Mouse (Mus musculus) splenic B cell, adult 2 months (primary cell): ENCODE measurements around the gene Srrm4.

Source experiments
- DNase-seq: peaks from one replicate; pipeline ENCODE4 v3.0.0-alpha.2; 2011; ENCODE audit warnings: low read depth, low spot score
- H3K27me3 ChIP-seq: 2 replicates; pipeline ENCODE4 v1.6.1; 2012; ENCODE audit warnings: mild to moderate bottlenecking, low read length, moderate library complexity, mixed read lengths; ENCODE audit not compliant: control insufficient read depth, poor library complexity, insufficient read depth, severe bottlenecking
- H3K36me3 ChIP-seq: 2 replicates; pipeline ENCODE4 v1.6.1; 2012; ENCODE audit warnings: mild to moderate bottlenecking, low read length, moderate library complexity, mixed read lengths; ENCODE audit not compliant: control insufficient read depth, poor library complexity, insufficient read depth, severe bottlenecking

Gene Srrm4

DNA sequence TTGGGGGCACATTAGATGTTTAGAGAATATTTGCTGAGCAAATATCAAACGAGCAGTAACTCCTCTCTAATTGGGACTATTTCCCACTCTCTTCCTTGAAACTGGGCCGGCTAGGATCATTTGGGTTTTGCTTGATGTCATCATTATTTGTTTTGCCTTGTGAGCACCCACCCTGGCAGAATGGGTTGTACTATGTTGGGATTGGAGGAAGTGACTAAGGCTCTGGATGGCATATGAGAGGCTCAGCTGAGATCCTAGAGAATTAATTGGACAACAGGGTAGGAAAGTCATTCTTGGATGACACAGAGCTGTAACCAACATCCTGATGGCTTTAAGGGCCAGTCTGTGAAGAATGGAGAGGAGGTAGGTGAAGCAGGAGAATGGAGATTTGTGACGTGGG lies 185.1 kb downstream of the Srrm4 start:
- no peak for DNase-seq
- Histone ChIP-seq H3K27me3 (no peaks in the 10 kb centered on the region), H3K36me3 (no peaks in the 10 kb centered on the region)

DNA sequence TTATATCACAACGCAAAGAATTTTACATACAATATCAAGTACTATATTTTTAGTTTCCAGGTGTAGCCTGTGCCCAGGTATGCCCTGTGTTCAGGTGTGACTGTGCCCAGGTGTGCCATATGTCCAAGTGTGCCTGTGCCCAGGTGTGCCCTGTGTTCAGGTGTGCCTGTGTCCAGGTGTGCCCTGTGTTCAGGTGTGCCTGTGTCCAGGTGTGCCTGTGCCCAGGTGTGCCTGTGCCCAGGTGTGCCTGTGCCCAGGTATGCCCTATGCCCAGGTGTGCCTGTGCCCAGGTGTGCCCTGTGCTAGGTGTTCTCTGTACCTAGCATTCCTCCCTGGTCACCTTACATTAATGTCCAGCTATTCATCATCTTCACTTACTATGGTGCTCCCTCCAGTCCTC lies 185.7 kb downstream of the Srrm4 start:
- Histone ChIP-seq H3K27me3 (no peaks in the 10 kb centered on the region), H3K36me3 (no peaks in the 10 kb centered on the region)
- no peak for DNase-seq

DNA sequence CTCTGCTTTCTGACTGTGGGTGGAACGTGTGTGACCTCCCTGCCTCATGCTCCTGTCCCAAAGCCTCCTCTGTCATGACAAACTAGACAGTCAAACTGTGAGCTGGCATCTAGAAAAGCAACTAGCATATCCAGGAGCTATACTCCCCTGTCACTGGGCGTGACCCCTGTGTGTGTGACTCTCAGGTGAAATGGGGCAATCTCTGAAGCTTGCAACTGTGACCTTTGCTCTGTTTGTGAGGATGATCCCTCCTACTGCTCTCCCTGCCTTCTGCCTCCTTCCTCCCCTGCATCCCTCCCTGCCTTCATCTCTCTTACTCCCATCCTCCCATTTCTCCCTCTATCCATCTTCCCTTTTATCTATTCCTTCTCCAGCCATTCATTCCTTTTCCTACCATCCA lies 187.6 kb downstream of the Srrm4 start:
- no peak for DNase-seq

DNA sequence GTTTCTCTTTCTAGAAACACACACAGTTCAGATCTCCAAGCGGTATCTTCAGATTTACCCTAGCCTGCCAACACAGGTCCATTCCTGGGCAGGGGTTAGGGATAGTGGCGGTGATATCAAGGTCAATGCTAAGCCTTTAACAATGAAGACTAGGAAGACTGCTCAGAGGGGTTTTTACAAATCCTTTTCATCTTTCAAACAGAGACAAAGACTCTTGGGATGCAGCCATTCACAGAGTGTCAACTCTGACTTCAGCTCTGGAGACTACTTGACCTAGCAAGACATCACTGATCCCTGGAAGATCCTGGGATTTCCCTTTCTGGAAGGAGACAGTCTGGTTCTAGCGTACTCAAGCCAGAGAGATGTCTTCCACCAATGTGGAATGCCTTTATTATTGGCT lies 190.8 kb downstream of the Srrm4 start:
- DNase-seq, result no peak
- H3K36me3 ChIP-seq, result no peaks in the 10 kb centered on the region

More for the DNA sequence above, 187.6 kb downstream of the Srrm4 start:
- Histone ChIP-seq H3K27me3 (no peaks in the 10 kb centered on the region), H3K36me3 (no peaks in the 10 kb centered on the region)

DNA sequence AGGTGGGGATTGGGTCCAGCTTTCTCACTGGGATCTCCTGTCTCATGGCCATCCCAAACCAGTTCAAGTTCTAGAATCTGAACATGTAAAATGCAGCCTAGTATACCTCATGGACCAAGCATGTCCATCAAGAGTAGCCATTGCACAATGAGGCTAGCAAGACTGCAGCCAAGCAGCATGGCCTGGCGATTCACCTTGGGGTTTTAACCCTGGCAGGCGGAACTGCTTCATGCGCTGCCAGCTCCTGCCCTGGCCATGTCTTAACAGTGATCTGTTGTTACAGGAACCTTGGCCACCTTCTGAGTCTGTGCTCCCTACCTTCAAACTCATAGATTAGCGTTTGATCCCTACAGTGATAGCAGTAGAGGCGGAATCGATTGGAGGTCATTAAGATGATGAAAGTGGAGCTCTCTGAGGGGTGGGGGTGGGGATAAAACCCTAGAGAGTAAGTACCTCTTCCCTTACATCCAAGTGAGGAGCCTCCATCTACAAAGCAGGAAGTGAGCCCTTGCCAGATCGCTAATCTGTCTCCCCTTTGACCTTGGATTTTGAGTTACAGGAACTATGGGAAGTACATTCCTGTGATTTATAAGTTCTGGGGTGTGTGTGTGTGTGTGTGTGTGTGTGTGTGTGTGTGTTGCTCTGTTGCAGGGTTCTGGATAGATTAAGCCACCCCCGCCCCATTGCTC lies 191.4 kb downstream of the Srrm4 start:
- DNase-seq, result no peak
- Histone ChIP-seq H3K36me3 (no peaks in the 10 kb centered on the region), H3K27me3 (no peaks in the 10 kb centered on the region)

More for the DNA sequence above, 190.8 kb downstream of the Srrm4 start:
- H3K27me3 ChIP-seq, result no peaks in the 10 kb centered on the region

DNA sequence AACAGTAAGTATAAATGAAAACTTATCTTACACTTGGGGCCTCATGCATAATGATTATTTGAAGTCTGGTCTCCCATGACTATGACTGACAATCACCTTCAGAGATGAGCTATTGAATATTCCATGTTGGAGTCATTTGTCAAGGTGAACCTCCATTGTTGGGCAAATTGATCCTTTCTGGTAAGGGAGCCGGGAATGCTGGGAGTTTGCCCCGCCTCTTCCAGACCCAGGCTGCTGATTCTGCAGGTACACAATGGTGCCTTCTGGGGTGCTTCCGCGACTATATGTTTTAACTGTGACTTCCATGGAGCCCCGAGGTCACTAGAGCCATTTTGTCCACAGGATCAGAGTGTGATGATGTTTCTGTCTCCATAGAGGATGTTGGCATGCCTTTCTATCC lies 195.5 kb downstream of the Srrm4 start:
- no peaks in the 10 kb centered on the region for H3K27me3 ChIP-seq
- no peak for DNase-seq
- H3K36me3 ChIP-seq, result no peaks in the 10 kb centered on the region

DNA sequence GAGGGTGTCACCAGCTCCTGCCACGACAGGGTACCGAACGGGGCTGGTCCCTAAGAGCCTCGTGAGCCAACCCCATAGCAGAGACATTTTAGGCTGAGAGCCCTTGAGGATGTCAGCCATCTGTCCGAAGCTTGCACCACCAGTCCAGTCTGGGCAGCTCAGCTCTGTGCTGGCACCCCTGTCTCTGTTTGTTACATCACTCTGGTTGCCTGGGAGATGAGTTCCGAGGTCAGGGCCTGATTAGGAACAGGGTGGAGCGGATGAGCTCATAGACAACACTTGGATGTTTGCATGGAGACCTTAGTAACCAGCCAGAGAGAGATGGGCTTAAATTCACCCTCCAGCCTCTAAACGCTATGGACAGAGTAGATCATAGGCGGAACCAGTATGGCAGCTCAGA lies 199.0 kb downstream of the Srrm4 start:
- Histone ChIP-seq H3K27me3 (no peaks in the 10 kb centered on the region), H3K36me3 (no peaks in the 10 kb centered on the region)
- DNase-seq, result no peak

DNA sequence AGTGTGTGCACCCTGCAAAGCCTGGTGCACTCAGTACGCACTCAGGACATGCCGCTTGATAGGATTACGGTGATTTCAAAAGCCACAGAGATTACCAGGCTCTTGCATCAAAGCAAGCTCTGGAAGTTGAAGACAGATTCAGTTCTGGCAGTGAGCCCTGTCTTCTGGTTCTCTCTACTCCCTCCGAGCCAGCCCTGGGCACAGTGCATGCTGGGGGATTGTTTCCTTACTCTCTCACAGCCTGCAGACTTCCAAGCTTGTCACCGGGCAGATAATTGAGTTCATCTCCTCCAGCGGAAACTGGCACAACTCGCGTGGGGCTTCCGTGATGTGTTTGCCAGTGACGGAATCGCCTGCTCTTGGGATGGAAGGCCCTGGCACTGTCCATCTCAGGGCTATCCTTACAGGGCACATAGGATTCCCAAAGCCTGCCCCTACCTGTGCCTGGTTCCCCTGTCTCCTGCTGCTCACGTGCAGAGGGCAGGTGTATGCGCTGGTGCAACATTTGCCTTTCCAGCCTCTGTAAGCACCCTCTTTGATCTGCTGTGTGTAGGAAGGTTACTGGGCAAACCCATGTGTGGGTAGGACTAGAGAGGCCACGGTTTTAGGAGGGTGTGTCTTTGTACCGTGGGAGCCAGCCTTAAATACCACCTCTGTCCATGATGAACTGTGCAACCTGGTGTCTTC lies 201.6 kb downstream of the Srrm4 start:
- Histone ChIP-seq H3K27me3 (no peaks in the 10 kb centered on the region), H3K36me3 (no peaks in the 10 kb centered on the region)
- no peak for DNase-seq

DNA sequence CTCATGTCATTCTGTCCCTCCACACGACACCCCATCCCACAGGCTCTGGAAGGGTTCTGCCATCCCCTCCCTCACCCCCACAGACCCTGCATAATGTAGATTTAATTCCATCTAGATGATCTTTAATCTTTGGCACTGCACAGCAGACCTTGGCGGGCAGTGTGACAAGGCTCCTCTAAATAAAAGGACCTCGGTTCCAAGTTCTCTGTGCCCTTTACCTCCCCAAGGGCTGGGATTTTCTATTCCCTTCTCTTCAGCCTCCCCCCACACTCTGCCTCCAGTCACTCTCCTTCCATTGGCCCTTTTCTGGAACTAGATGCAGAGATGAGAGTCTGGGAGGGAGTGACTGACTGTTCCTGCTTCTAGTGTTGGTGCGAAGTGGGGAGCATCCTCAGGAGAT lies 202.3 kb downstream of the Srrm4 start:
- Histone ChIP-seq H3K27me3 (no peaks in the 10 kb centered on the region), H3K36me3 (no peaks in the 10 kb centered on the region)
- DNase-seq, result no peak
